Mouse (Mus musculus) testis, adult 2 months (tissue): ENCODE results near the gene Nr1h4.

Source experiments
- CTCF ChIP-seq: fragments of 200-500 bp; IDR thresholded peaks from 2 replicates; pipeline ENCODE4 v1.5.1; 2012; ENCODE audit warnings: low read depth, mild to moderate bottlenecking, inconsistent platforms, low read length, moderate library complexity; ENCODE audit not compliant: control insufficient read depth, insufficient read depth, insufficient replicate concordance
- POLR2A ChIP-seq: fragments of 200-500 bp; IDR thresholded peaks from 2 replicates; pipeline ENCODE4 v1.6.1; 2012; ENCODE audit warnings: low read depth, mild to moderate bottlenecking, inconsistent platforms, low read length, moderate library complexity; ENCODE audit not compliant: control insufficient read depth

DNA sequence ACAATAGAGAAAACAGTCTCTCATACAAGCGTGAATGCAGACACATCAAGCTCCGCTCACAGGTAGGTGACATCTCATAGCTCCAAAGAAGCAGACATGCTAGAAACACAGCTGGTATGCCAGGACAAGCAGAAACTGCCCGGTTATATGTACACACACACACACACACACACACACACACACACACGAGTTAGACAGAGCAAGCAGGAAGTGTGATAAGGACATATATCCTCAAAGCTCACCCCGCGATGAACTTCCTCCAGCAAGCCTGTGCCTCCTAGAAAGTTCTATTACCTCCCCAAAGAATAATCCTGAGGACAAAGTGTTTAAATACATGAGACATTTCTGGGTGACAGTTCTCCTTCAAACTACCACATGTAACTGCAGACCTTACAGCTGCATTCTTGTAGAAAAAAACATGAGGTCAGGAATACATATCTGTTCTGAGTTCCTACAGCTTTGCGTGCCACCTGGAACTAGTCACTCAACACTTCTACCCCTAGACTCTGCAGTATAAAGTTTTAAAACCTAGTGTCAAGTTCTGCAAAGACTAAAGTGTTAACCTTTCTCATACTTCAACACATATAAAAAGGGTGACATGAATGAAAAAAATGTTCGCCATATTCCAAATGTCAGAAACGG, 11.5 kb downstream of the Nr1h4 start:
- TF ChIP-seq POLR2A: no peak
- TF ChIP-seq CTCF: no peak
